Mouse (Mus musculus) embryonic fibroblast, embryonic 13.5 days (primary cell): Measurements from ENCODE around the gene Ube4b.
"Not testable (repeated sequence)": the region's sequence is repeated elsewhere in the genome, so short reads cannot be mapped to it uniquely, and the experiment has no call there.

Experiments
- CTCF ChIP-seq: IDR thresholded peaks from 2 replicates; pipeline ENCODE4 v1.5.1; 2011; ENCODE audit warnings: mild to moderate bottlenecking, control low read depth, low read length, moderate library complexity, borderline replicate concordance; ENCODE audit not compliant: insufficient read depth
- POLR2A ChIP-seq: IDR thresholded peaks from 2 replicates; pipeline ENCODE4 v1.6.1; 2011; ENCODE audit warnings: low read depth, mild to moderate bottlenecking, control low read depth, low read length, moderate library complexity

GRCm38 (mm10) chr4:149431887-149432286, 5.3 kb upstream of the Ube4b start:
- TF ChIP-seq POLR2A, CTCF: not testable (repeated sequence)
